Mouse (Mus musculus): ENCODE data around the gene Ogfrl1. TPM values are rescaled to one million over a fixed set of nuclear protein-coding genes. Genes with fewer than 3 reads are reported as not detected.

Gene Ogfrl1
- polyA plus RNA-seq (2014; fragmentation: Illumina TruSeq; extraction: RNeasy Lipid Tissue Mini Kit (QIAGEN cat#74804); ENCODE audit: low read depth, low replicate concordance), result 8.2 TPM

DNA sequence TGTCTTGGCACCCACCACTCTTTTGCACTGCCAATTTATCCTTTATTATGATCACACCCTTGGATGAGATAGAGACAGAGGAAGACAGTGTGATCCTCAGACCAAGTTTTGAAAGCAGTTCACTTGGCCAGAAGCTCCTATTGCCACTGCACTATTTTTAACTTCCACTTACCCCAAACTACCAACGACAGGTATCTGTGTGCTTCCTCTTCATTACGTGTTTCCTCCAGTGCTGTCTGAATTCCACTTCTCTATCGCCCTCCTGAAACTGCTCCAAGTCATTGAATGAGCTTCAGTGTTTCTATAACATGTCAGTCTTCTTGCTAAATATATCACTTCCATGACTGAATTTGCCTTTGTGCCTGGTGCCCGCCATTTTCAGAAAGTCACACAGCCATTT is at the start of gene Ogfrl1:
Gene Ogfrl1 (minus strand): TSS at position 150 of the 400 bp plus-strand sequence.

